Mouse (Mus musculus) right cerebral cortex, postnatal 25 days (tissue): ENCODE results near the gene Col1a1.

ENCODE experiments used
- DNase-seq: peaks from one replicate; pipeline ENCODE4 v3.0.0; 2022

Col1a1 gene

GRCm38 (mm10) chr11:94998041-94998531, 62.1 kb downstream of the Col1a1 start:
- peak; percentile 59 for DNase-seq

- no peak for DNase-seq
Measured at GRCm38 (mm10) chr11:95000128-95000527, 64.1 kb downstream of the Col1a1 start.

- no peak for DNase-seq
Measured at GRCm38 (mm10) chr11:95000548-95000947, 64.5 kb downstream of the Col1a1 start.

- no peak for DNase-seq
Measured at GRCm38 (mm10) chr11:95001058-95001457, 65.0 kb downstream of the Col1a1 start.

DNA sequence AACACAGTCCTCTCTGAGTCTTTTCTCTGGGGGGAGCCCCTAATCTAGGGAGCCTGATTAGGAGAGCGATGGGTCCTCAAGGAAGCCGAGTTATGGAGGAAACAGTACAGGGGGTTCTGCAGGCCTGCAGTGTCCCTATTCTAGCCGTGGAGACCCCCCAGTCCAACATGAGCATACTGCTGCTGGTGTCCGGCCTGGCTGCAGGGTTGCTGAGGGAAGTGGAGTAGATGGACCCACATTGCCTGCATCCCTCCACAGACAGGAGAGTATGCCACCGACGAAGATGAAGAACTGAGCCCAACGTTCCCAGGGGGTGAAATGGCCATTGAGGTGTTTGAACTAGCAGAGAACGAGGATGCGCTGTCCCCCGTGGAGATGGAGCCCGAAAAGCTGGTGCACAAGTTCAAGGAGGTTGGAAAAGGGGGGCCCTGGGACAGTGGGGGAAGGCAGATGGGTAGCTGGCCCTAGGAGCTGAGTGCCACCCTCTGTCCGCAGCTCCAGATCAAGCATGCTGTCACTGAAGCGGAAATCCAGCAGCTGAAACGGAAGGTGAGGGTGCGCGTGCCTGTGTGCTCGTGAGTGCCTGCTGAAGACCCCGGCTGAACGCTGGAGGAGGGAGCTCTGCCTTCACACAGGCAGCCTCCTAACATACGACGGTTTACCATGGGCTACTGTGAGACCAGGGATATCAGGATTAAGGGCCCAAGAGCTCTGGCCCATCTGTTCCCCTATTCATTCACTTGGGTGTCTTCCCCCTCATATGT, 65.7 kb downstream of the Col1a1 start:
- no peak for DNase-seq
